Mouse (Mus musculus): ENCODE results near the gene Tmem189.

The Tmem189 gene

GRCm38 (mm10) chr2:167679902-167680430 is 9.7 kb downstream of the Tmem189 start:
- peak; percentile 61 for DNase-seq (ENCODE audit: low spot score)

- no peak for DNase-seq (ENCODE audit: low spot score)
Measured at GRCm38 (mm10) chr2:167678600-167678999, 11.0 kb downstream of the Tmem189 start.

- peak; percentile 51 for DNase-seq (ENCODE audit: low spot score)
Measured at GRCm38 (mm10) chr2:167675120-167675909, 14.3 kb downstream of the Tmem189 start.

GRCm38 (mm10) chr2:167672212-167672685 is 17.4 kb downstream of the Tmem189 start:
- DNase-seq (ENCODE audit: low spot score), result no peak

- DNase-seq (ENCODE audit: low spot score), result peak; percentile 56
Measured at GRCm38 (mm10) chr2:167671101-167671633, 18.5 kb downstream of the Tmem189 start.

- DNase-seq (ENCODE audit: low spot score), result no peak
Measured at GRCm38 (mm10) chr2:167669398-167669797, 20.2 kb downstream of the Tmem189 start.

- no peak for DNase-seq (ENCODE audit: low spot score)
Measured at GRCm38 (mm10) chr2:167668426-167668825, 21.2 kb downstream of the Tmem189 start.

- DNase-seq (ENCODE audit: low spot score), result no peak
Measured at GRCm38 (mm10) chr2:167665972-167666713, 23.5 kb downstream of the Tmem189 start.

GRCm38 (mm10) chr2:167662713-167663112 is 26.9 kb downstream of the Tmem189 start:
- DNase-seq (ENCODE audit: low spot score), result no peak

- peak; percentile 88 for DNase-seq (ENCODE audit: low spot score)
Measured at GRCm38 (mm10) chr2:167661270-167662203, 28.1 kb downstream of the Tmem189 start, which contains the start of gene Gm20431. Gene Gm20431 (minus strand): TSS chr2:167661496.

- DNase-seq (ENCODE audit: low spot score), result no peak
Measured at GRCm38 (mm10) chr2:167660611-167660971, 29.0 kb downstream of the Tmem189 start.

- DNase-seq (ENCODE audit: low spot score), result peak; percentile 94
Measured at GRCm38 (mm10) chr2:167659847-167660610, 29.6 kb downstream of the Tmem189 start.

- DNase-seq (ENCODE audit: low spot score), result no peak
Measured at GRCm38 (mm10) chr2:167659177-167659846, 30.3 kb downstream of the Tmem189 start.

GRCm38 (mm10) chr2:167658712-167659111 is 30.9 kb downstream of the Tmem189 start:
- no peak for DNase-seq (ENCODE audit: low spot score)

GRCm38 (mm10) chr2:167657973-167658372 is 31.6 kb downstream of the Tmem189 start:
- DNase-seq (ENCODE audit: low spot score), result no peak

- DNase-seq (ENCODE audit: low spot score), result peak; percentile 77
Measured at GRCm38 (mm10) chr2:167656629-167657478, 32.8 kb downstream of the Tmem189 start.

- peak; percentile 35 for DNase-seq (ENCODE audit: low spot score)
Measured at GRCm38 (mm10) chr2:167654911-167655600, 34.6 kb downstream of the Tmem189 start.

GRCm38 (mm10) chr2:167652694-167653093 is 36.9 kb downstream of the Tmem189 start:
- DNase-seq (ENCODE audit: low spot score), result no peak
